Comparison of ENCODE assay signal across 24 mouse cellular contexts in the genomic region with DNA sequence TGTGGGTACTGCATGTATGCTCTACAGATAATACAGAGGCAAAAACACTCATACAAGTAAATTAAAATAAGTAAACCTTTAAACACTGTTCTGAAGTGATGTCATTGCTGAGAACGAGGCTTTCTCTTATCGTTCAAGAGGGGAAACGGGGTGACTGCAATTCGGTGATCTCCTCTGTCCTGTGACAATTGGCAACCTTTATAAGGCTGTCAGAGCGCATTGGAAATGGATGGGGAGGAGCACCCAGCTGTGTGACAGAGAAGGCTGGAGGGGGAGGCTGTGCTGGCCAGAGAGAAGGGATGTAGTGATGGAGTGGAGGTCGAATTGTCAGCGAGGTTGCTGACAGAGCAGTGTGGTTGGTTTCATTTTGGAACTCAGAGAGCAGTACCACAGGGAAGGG.
DNase-seq lines count a peak whose midpoint lies in the region; ATAC-seq and TF ChIP-seq lines count a peak whose summit lies in the region.
"Had no signal": no experiment of that assay in that cellular context is flagged by ENCODE, and none has a peak within 500 bp of the region (broad histone marks: within the 10 kb centered on the region; RNA-seq: fewer than 3 reads in every experiment).

No protein-coding gene starts in this region.

- H3K9ac ChIP-seq in heart, postnatal 0 days (replicated peaks; ENCODE audit: low read depth, low read length) = no peak overlapping the region
- H3K9ac ChIP-seq in CH12.LX (ENCODE audit: insufficient read depth, low read depth) = no peak overlapping the region
- H3K9ac ChIP-seq: embryonic facial prominence, embryonic 12.5 days; embryonic facial prominence, embryonic 15.5 days; forebrain, postnatal 0 days; heart, embryonic 15.5 days; hindbrain, embryonic 14.5 days had no signal

- no peak overlapping the region for H3K27ac ChIP-seq in heart, postnatal 0 days (ENCODE audit: low read depth)
- H3K27ac ChIP-seq in CH12.LX (ENCODE audit: insufficient read depth, low read depth) = no peak overlapping the region
- H3K27ac ChIP-seq: embryonic facial prominence, embryonic 12.5 days; embryonic facial prominence, embryonic 15.5 days; gastrocnemius, adult 2 months; heart, embryonic 15.5 days; hindbrain, embryonic 14.5 days; hindbrain, postnatal 0 days had no signal

- no peak for TF ChIP-seq RAD21 in CH12.LX (IDR thresholded peaks at IDR 0.05; ENCODE audit: low read depth, low read length)

- no peak overlapping the region for H3K4me3 ChIP-seq in heart, postnatal 0 days (ENCODE audit: low read depth, low read length)
- H3K4me3 ChIP-seq in megakaryocyte, embryonic 14.5 days (replicated peaks) = peak overlapping the region; percentile 70
- H3K4me3 ChIP-seq in CH12.LX (replicated peaks in 1 of 3; ENCODE audit: low read depth in 2 of 3, low read length in 2 of 3, poor library complexity in 1 of 3) = no peak overlapping the region
- no peak overlapping the region for H3K4me3 ChIP-seq in myocyte
- H3K4me3 ChIP-seq: embryonic facial prominence, embryonic 12.5 days; embryonic facial prominence, embryonic 15.5 days; gastrocnemius, adult 2 months; heart, embryonic 15.5 days had no signal

- H3ac ChIP-seq in myocyte (ENCODE audit: control insufficient read depth, insufficient read length) = no peak overlapping the region

- no peak for TF ChIP-seq CTCF in heart, postnatal 0 days (IDR thresholded peaks at IDR 0.05; ENCODE audit: low read depth)
- no peak for TF ChIP-seq CTCF in CH12.LX (conservative IDR thresholded peaks at IDR 0.05 in 1 of 2, IDR thresholded peaks at IDR 0.05 in 1 of 2; ENCODE audit: low read depth in 2 of 2, low read length in 2 of 2)

- dilution Hi-C loops in CH12.LX (cut with MboI; ENCODE audit: extremely low pct_ligation_motif_present, extremely low pct_unique_long_range_greater_than_20kb, low sequenced_read_pairs) = no loop called here

- no peaks in the 10 kb centered on the region for H3K79me2 ChIP-seq in CH12.LX (replicated peaks; ENCODE audit: control insufficient read depth, extremely low read depth, insufficient read depth, poor library complexity, severe bottlenecking)
- H3K79me2 ChIP-seq in myocyte (ENCODE audit: control insufficient read depth, insufficient read depth) = no peaks in the 10 kb centered on the region

- TF ChIP-seq EP300 in heart, postnatal 0 days (IDR thresholded peaks at IDR 0.05; ENCODE audit: low read depth) = no peak
- no peak for TF ChIP-seq EP300 in CH12.LX (IDR thresholded peaks at IDR 0.05; ENCODE audit: low read length)

- DNase-seq in heart, postnatal 0 days (ENCODE audit: low spot score) = no peak
- DNase-seq in heart, adult 8-10 months (ENCODE audit: low spot score) = no peak
- no peak for DNase-seq in CH12.LX (ENCODE audit: extremely low read depth)
- DNase-seq in thymus, postnatal 0 days (ENCODE audit: low spot score) = no peak
- DNase-seq: adrenal gland, adult 2 months; adrenal gland, postnatal 14 days; cerebellum, adult 11 months; cerebellum, adult 8-10 months; gastrocnemius, adult 2 months; gastrocnemius, postnatal 14 days; kidney, adult 18-20 months had no signal

- H3K9me3 ChIP-seq in heart, postnatal 0 days (replicated peaks; ENCODE audit: control insufficient read depth, low read length) = no peaks in the 10 kb centered on the region
- peaks cover 8% of the 10 kb centered on the region; the same call in 1 of the 2 replicates for H3K9me3 ChIP-seq in megakaryocyte, embryonic 14.5 days
- peaks cover 3% of the 10 kb centered on the region for H3K9me3 ChIP-seq in CH12.LX (replicated peaks; ENCODE audit: low read length)
- H3K9me3 ChIP-seq: embryonic facial prominence, embryonic 12.5 days; embryonic facial prominence, embryonic 15.5 days; heart, embryonic 15.5 days had no signal

- in situ Hi-C loops in CH12.LX (cut with MboI; ENCODE audit: low pct_ligation_motif_present, low pct_unique_long_range_greater_than_20kb, low sequenced_read_pairs) = no loop called here

- no peak for TF ChIP-seq POLR2A in CH12.LX (IDR thresholded peaks at IDR 0.05; ENCODE audit: low read depth, low read length)
- no peak for TF ChIP-seq POLR2A in myocyte (IDR thresholded peaks at IDR 0.05; ENCODE audit: insufficient read length, low read depth)

- H3K4me1 ChIP-seq in heart, postnatal 0 days (ENCODE audit: control insufficient read depth, insufficient read depth) = no peaks in the 10 kb centered on the region
- H3K4me1 ChIP-seq in megakaryocyte, embryonic 14.5 days = no peaks in the 10 kb centered on the region
- H3K4me1 ChIP-seq in CH12.LX (ENCODE audit: control insufficient read depth in 1 of 2, insufficient read depth in 2 of 2) = peaks cover 0 to 16% of the 10 kb centered on the region in 2 experiments; a peak in 2 of 4 replicates
- H3K4me1 ChIP-seq: heart, embryonic 15.5 days had no signal

- WGBS in heart, postnatal 0 days = 39% methylated on average over 7 of the region's 7 CpGs

- no peaks in the 10 kb centered on the region for H3K36me3 ChIP-seq in heart, postnatal 0 days (replicated peaks; ENCODE audit: control insufficient read depth, insufficient read depth, low read length)
- H3K36me3 ChIP-seq in megakaryocyte, embryonic 14.5 days (replicated peaks; ENCODE audit: low read length) = no peaks in the 10 kb centered on the region
- H3K36me3 ChIP-seq in CH12.LX (replicated peaks in 1 of 2; ENCODE audit: control insufficient read depth in 1 of 2, insufficient read depth in 1 of 2, low read length in 1 of 2) = no peaks in the 10 kb centered on the region
- no peaks in the 10 kb centered on the region for H3K36me3 ChIP-seq in myocyte (ENCODE audit: control insufficient read depth, insufficient read depth)
- H3K36me3 ChIP-seq: embryonic facial prominence, embryonic 12.5 days; embryonic facial prominence, embryonic 15.5 days; G1E; heart, embryonic 15.5 days had no signal

- ATAC-seq in heart, postnatal 0 days (ENCODE audit: insufficient read depth, low read depth) = peak; percentile 33; the same call in 1 of the 2 replicates
- no peak for ATAC-seq in megakaryocyte, adult 5-6 weeks (ENCODE audit: poor library complexity, severe bottlenecking)
- ATAC-seq: hindbrain, postnatal 0 days; inflammation-experienced regulatory T-cells, adult 6 months; intestine, embryonic 16.5 days had no signal

- H3K4me2 ChIP-seq in heart, postnatal 0 days (ENCODE audit: low read depth, low read length) = no peak overlapping the region
- H3K4me2 ChIP-seq in CH12.LX (ENCODE audit: insufficient read depth, low read depth, poor library complexity, severe bottlenecking) = peak overlapping the region; percentile 46; the same call in 1 of the 2 replicates
- H3K4me2 ChIP-seq in myocyte (ENCODE audit: low read depth) = peak overlapping the region; percentile 15
- H3K4me2 ChIP-seq: embryonic facial prominence, embryonic 12.5 days; embryonic facial prominence, embryonic 15.5 days; heart, embryonic 11.5 days; heart, embryonic 15.5 days; hindbrain, embryonic 14.5 days had no signal

- H3K27me3 ChIP-seq in heart, postnatal 0 days (ENCODE audit: control insufficient read depth, insufficient read depth, low read length) = no peaks in the 10 kb centered on the region
- H3K27me3 ChIP-seq in megakaryocyte, embryonic 14.5 days (replicated peaks) = peaks cover 2% of the 10 kb centered on the region
- H3K27me3 ChIP-seq in CH12.LX (replicated peaks) = peaks cover 82% of the 10 kb centered on the region
- H3K27me3 ChIP-seq in myocyte (ENCODE audit: control insufficient read depth, insufficient read depth, insufficient read length) = no peaks in the 10 kb centered on the region
- H3K27me3 ChIP-seq: embryonic facial prominence, embryonic 12.5 days; embryonic facial prominence, embryonic 15.5 days; heart, embryonic 15.5 days had no signal

TF ChIP-seq in CH12.LX, 34 proteins besides CTCF, POLR2A, EP300 and RAD21 (continues in another document):
- TF ChIP-seq E2F4 (IDR thresholded peaks at IDR 0.05; ENCODE audit: insufficient replicate concordance, low read depth, low read length) = no peak
- no peak for TF ChIP-seq SMC3 (IDR thresholded peaks at IDR 0.05; ENCODE audit: low read depth, low read length)
- TF ChIP-seq IRF4 (IDR thresholded peaks at IDR 0.05; ENCODE audit: low read depth, low read length) = no peak
- TF ChIP-seq ZNF384 (IDR thresholded peaks at IDR 0.05; ENCODE audit: low read depth, low read length) = no peak
- TF ChIP-seq ELF1 (IDR thresholded peaks at IDR 0.05; ENCODE audit: low read depth, low read length) = no peak
- no peak for TF ChIP-seq CHD1 (IDR thresholded peaks at IDR 0.05; ENCODE audit: low read depth, low read length)
- TF ChIP-seq MAZ (IDR thresholded peaks at IDR 0.05; ENCODE audit: low read depth, low read length) = no peak
- TF ChIP-seq USF2 (conservative IDR thresholded peaks at IDR 0.05; ENCODE audit: low read depth, low read length) = no peak
- TF ChIP-seq ETS1 (conservative IDR thresholded peaks at IDR 0.05; ENCODE audit: low read depth, low read length) = no peak
- TF ChIP-seq UBTF (IDR thresholded peaks at IDR 0.05; ENCODE audit: low read depth, low read length) = no peak
- no peak for TF ChIP-seq BHLHE40 (IDR thresholded peaks at IDR 0.05; ENCODE audit: low read depth, low read length)
- no peak for TF ChIP-seq MYC (IDR thresholded peaks at IDR 0.05; ENCODE audit: low read depth, low read length)
- TF ChIP-seq HCFC1 (IDR thresholded peaks at IDR 0.05; ENCODE audit: low read depth, low read length) = no peak
- no peak for TF ChIP-seq TCF12 (IDR thresholded peaks at IDR 0.05; ENCODE audit: low read depth, low read length)

TF ChIP-seq in myocyte, 11 proteins besides CTCF, POLR2A, EP300 and RAD21:
- TF ChIP-seq SRF (IDR thresholded peaks at IDR 0.05; ENCODE audit: control insufficient read depth, insufficient read length, low read depth) = no peak
- no peak for TF ChIP-seq TCF12 (IDR thresholded peaks at IDR 0.05; ENCODE audit: insufficient read depth, poor library complexity, severe bottlenecking)
- TF ChIP-seq MYOD1 (IDR thresholded peaks at IDR 0.05; ENCODE audit: control insufficient read depth in 1 of 3, insufficient read length in 2 of 3, low read depth in 2 of 3) = no peak
- no peak for TF ChIP-seq E2F4 (IDR thresholded peaks at IDR 0.05; ENCODE audit: insufficient read depth)
- TF ChIP-seq MYOG (IDR thresholded peaks at IDR 0.05; ENCODE audit: control insufficient read depth in 1 of 3, insufficient read depth in 1 of 3, insufficient read length in 2 of 3, low read depth in 2 of 3) = no peak
